Mouse (Mus musculus): ENCODE measurements around the gene Nradd. TPM values are rescaled to one million over a fixed set of nuclear protein-coding genes. Genes with fewer than 3 reads are reported as not detected.
A peak's percentile ranks its signal among the peaks of the same experiment; 100 is the strongest.

Gene Nradd
- total and polyA plus RNA-seq, 2 experiments from 2014 or later = 17.4 to 23.2 TPM

- H3K4me1 ChIP-seq (ENCODE audit: insufficient read depth, low read length) = peaks cover 11% of the 10 kb centered on the region; the same call in 1 of the 2 replicates
- no peak overlapping the region for H3K9ac ChIP-seq (replicated peaks; ENCODE audit: low read length, poor library complexity, severe bottlenecking)
- ATAC-seq (ENCODE audit: low FRiP score) = no peak
- no peaks in the 10 kb centered on the region for H3K27me3 ChIP-seq (ENCODE audit: insufficient read depth, low read length)
- 94% methylated on average over 12 of the region's 12 CpGs for WGBS
- DNase-seq (ENCODE audit: low spot score) = no peak
- no peaks in the 10 kb centered on the region for H3K9me3 ChIP-seq (ENCODE audit: low read length)
- no peak for TF ChIP-seq CTCF (IDR thresholded peaks at IDR 0.05)
- peaks cover 7% of the 10 kb centered on the region for H3K36me3 ChIP-seq (ENCODE audit: insufficient read depth, low read length)
- H3K4me2 ChIP-seq (ENCODE audit: low read depth, low read length, poor library complexity, severe bottlenecking) = no peak overlapping the region
- H3K4me3 ChIP-seq (ENCODE audit: low read depth, low read length) = no peak overlapping the region
- no peak overlapping the region for H3K27ac ChIP-seq (ENCODE audit: low read depth, low read length)
These were observed 35.3 kb upstream of the Nradd start for GRCm38 (mm10) chr9:110659521-110659920.

GRCm38 (mm10) chr9:110657474-110658078 lies 33.3 kb upstream of the Nradd start:
- no peak for TF ChIP-seq CTCF (IDR thresholded peaks at IDR 0.05)
- no peak overlapping the region for H3K27ac ChIP-seq (ENCODE audit: low read depth, low read length)
- no peak overlapping the region for H3K9ac ChIP-seq (replicated peaks; ENCODE audit: low read length, poor library complexity, severe bottlenecking)

GRCm38 (mm10) chr9:110656249-110657221 lies 32.3 kb upstream of the Nradd start, which contains the start of gene Ccdc12:
Ccdc12 (plus strand) TSS chr9:110656503.
- Histone ChIP-seq H3K27me3 (ENCODE audit: insufficient read depth, low read length) (no peaks in the 10 kb centered on the region), H3K9me3 (ENCODE audit: low read length) (no peaks in the 10 kb centered on the region), H3K27ac (ENCODE audit: low read depth, low read length) (peak within 1 kb of the TSS; percentile 90), H3K4me2 (ENCODE audit: low read depth, low read length, poor library complexity, severe bottlenecking) (peak within 1 kb of the TSS; percentile 63), H3K36me3 (ENCODE audit: insufficient read depth, low read length) (peaks cover 7% of the 10 kb centered on the region), H3K9ac (replicated peaks; ENCODE audit: low read length, poor library complexity, severe bottlenecking) (peak within 1 kb of the TSS; percentile 72), H3K4me1 (ENCODE audit: insufficient read depth, low read length) (peaks cover 19% of the 10 kb centered on the region), H3K4me3 (ENCODE audit: low read depth, low read length) (peak within 1 kb of the TSS; percentile 57)
- ATAC-seq (ENCODE audit: low FRiP score) = peak; percentile 97
- WGBS = under 1% methylated on average over 52 of the region's 52 CpGs
- DNase-seq (ENCODE audit: low spot score) = peak; percentile 99
- peak; percentile 55 for TF ChIP-seq CTCF (IDR thresholded peaks at IDR 0.05)

More at GRCm38 (mm10) chr9:110657474-110658078, 33.3 kb upstream of the Nradd start:
- 77% methylated on average over 13 of the region's 13 CpGs for WGBS
- no peak for ATAC-seq (ENCODE audit: low FRiP score)
- Histone ChIP-seq H3K4me1 (ENCODE audit: insufficient read depth, low read length) (peaks cover 19% of the 10 kb centered on the region), H3K9me3 (ENCODE audit: low read length) (no peaks in the 10 kb centered on the region), H3K27me3 (ENCODE audit: insufficient read depth, low read length) (no peaks in the 10 kb centered on the region), H3K36me3 (ENCODE audit: insufficient read depth, low read length) (peaks cover 7% of the 10 kb centered on the region), H3K4me3 (ENCODE audit: low read depth, low read length) (peak overlapping the region; percentile 57), H3K4me2 (ENCODE audit: low read depth, low read length, poor library complexity, severe bottlenecking) (peak overlapping the region; percentile 63)
- no peak for DNase-seq (ENCODE audit: low spot score)

GRCm38 (mm10) chr9:110655651-110656007 lies 31.4 kb upstream of the Nradd start:
- WGBS = 80% methylated on average over 10 of the region's 10 CpGs

GRCm38 (mm10) chr9:110654726-110655650 lies 30.7 kb upstream of the Nradd start:
- Histone ChIP-seq H3K27me3 (ENCODE audit: insufficient read depth, low read length) (no peaks in the 10 kb centered on the region), H3K9me3 (ENCODE audit: low read length) (no peaks in the 10 kb centered on the region), H3K36me3 (ENCODE audit: insufficient read depth, low read length) (peaks cover 7% of the 10 kb centered on the region), H3K27ac (ENCODE audit: low read depth, low read length) (no peak overlapping the region), H3K4me1 (ENCODE audit: insufficient read depth, low read length) (peaks cover 19% of the 10 kb centered on the region), H3K9ac (replicated peaks; ENCODE audit: low read length, poor library complexity, severe bottlenecking) (peak overlapping the region; percentile 76; the same call in 1 of the 2 replicates), H3K4me3 (ENCODE audit: low read depth, low read length) (peak overlapping the region; percentile 69), H3K4me2 (ENCODE audit: low read depth, low read length, poor library complexity, severe bottlenecking) (peak overlapping the region; percentile 89)
- no peak for TF ChIP-seq CTCF (IDR thresholded peaks at IDR 0.05)
- ATAC-seq (ENCODE audit: low FRiP score) (no peak), DNase-seq (ENCODE audit: low spot score) (no peak)
- 82% methylated on average over 19 of the region's 19 CpGs for WGBS

More at GRCm38 (mm10) chr9:110655651-110656007, 31.4 kb upstream of the Nradd start:
- Histone ChIP-seq H3K9ac (replicated peaks; ENCODE audit: low read length, poor library complexity, severe bottlenecking) (peak overlapping the region; percentile 48; the same call in 1 of the 2 replicates), H3K4me2 (ENCODE audit: low read depth, low read length, poor library complexity, severe bottlenecking) (peak overlapping the region; percentile 63), H3K9me3 (ENCODE audit: low read length) (no peaks in the 10 kb centered on the region), H3K4me1 (ENCODE audit: insufficient read depth, low read length) (peaks cover 19% of the 10 kb centered on the region), H3K27ac (ENCODE audit: low read depth, low read length) (peak overlapping the region; percentile 90), H3K4me3 (ENCODE audit: low read depth, low read length) (peak overlapping the region; percentile 57), H3K27me3 (ENCODE audit: insufficient read depth, low read length) (no peaks in the 10 kb centered on the region), H3K36me3 (ENCODE audit: insufficient read depth, low read length) (peaks cover 7% of the 10 kb centered on the region)
- TF ChIP-seq CTCF (IDR thresholded peaks at IDR 0.05) = no peak
- DNase-seq (ENCODE audit: low spot score) (no peak), ATAC-seq (ENCODE audit: low FRiP score) (0 out of 2 replicates have a peak, but pooled peaks have one; percentile 1)

Data from midbrain, postnatal 0 days (tissue).